Mouse (Mus musculus) heart, embryonic 16.5 days (tissue): ENCODE data around the gene Zbtb9. TPM values are rescaled to one million over a fixed set of nuclear protein-coding genes. Genes with fewer than 3 reads are reported as not detected.

ENCODE experiments used
- ATAC-seq: fragments of 200-750 bp; cut with Nextera tagmentation; replicated peaks from 2 replicates; pipeline ENCODE4 v1.8.0; 2017; ENCODE audit warnings: moderate number of reproducible peaks; ENCODE audit not compliant: insufficient read depth, low FRiP score; ENCODE audit errors: extremely low read depth
- H3K27ac ChIP-seq: fragments of 300-500 bp; sonication (generic); 2 replicates; pipeline ENCODE4 v1.5.1; 2014; ENCODE audit warnings: mild to moderate bottlenecking, low read length, control low read depth, moderate library complexity
- H3K27me3 ChIP-seq: fragments of 300-500 bp; sonication (generic); 2 replicates; pipeline ENCODE4 v1.6.1; 2014; ENCODE audit warnings: low read length, mixed read lengths; ENCODE audit not compliant: control insufficient read depth, insufficient read depth
- H3K36me3 ChIP-seq: fragments of 300-500 bp; sonication (generic); 2 replicates; pipeline ENCODE4 v1.6.1; 2014; ENCODE audit not compliant: control insufficient read depth, insufficient read depth
- H3K4me1 ChIP-seq: fragments of 300-500 bp; sonication (generic); 2 replicates; pipeline ENCODE4 v1.6.1; 2014; ENCODE audit warnings: low read length, mixed read lengths; ENCODE audit not compliant: control insufficient read depth, insufficient read depth
- H3K4me2 ChIP-seq: fragments of 300-500 bp; sonication (generic); 2 replicates; pipeline ENCODE4 v1.6.1; 2014; ENCODE audit warnings: low read depth, mild to moderate bottlenecking, control low read depth, low read length
- H3K4me3 ChIP-seq: fragments of 300-500 bp; sonication (generic); 2 replicates; pipeline ENCODE4 v1.5.1; 2014; ENCODE audit warnings: mild to moderate bottlenecking, control low read depth, low read length
- H3K9ac ChIP-seq: fragments of 300-500 bp; sonication (generic); 2 replicates; pipeline ENCODE4 v1.6.1; 2014; ENCODE audit warnings: low read length, control low read depth
- H3K9me3 ChIP-seq: fragments of 300-500 bp; sonication (generic); replicated peaks from 2 replicates; pipeline ENCODE4 v1.6.1; 2016; ENCODE audit warnings: low read length; ENCODE audit not compliant: control insufficient read depth
- WGBS: fragments of 180-500 bp; shearing (Covaris S2); extraction: QIAGEN DNeasy Blood & Tissue Kit; methylation state at CpG from one replicate; pipeline ENCODE4 v1.1.7; 2014; 5-methylcytosine and 5-hydroxymethylcytosine counted together
- polyA plus RNA-seq: library from polyadenylated mRNA; unstranded; fragments of >200 nt; fragmentation: Nextera tagmentation; extraction: Ambion mirVana; gene quantifications from 2 replicates; pipeline ENCODE4 v1.2.1, GENCODE M21; 2015

The Zbtb9 gene
- polyA plus RNA-seq, 1 experiment from 2014 or later = 12.0 TPM

GRCm38 (mm10) chr17:27011167-27011566 lies 38.2 kb downstream of the Zbtb9 start:
- H3K9me3 ChIP-seq = 0 out of 2 replicates have a peak, but pooled peaks cover 4% of the 10 kb centered on the region
- H3K4me2 ChIP-seq = no peak overlapping the region
- H3K4me1 ChIP-seq = peaks cover 5% of the 10 kb centered on the region
- H3K36me3 ChIP-seq = no peaks in the 10 kb centered on the region
- no peak for ATAC-seq
- no peak overlapping the region for H3K4me3 ChIP-seq
- no peak overlapping the region for H3K9ac ChIP-seq
- no peaks in the 10 kb centered on the region for H3K27me3 ChIP-seq
- no peak overlapping the region for H3K27ac ChIP-seq
- 85% methylated on average over 10 of the region's 10 CpGs for WGBS

GRCm38 (mm10) chr17:27011998-27012672 lies 39.2 kb downstream of the Zbtb9 start:
- H3K9ac ChIP-seq = no peak overlapping the region

GRCm38 (mm10) chr17:27012909-27013308 lies 39.9 kb downstream of the Zbtb9 start:
- Histone ChIP-seq H3K4me1 (peaks cover 5% of the 10 kb centered on the region), H3K9ac (no peak overlapping the region), H3K27ac (no peak overlapping the region), H3K4me3 (no peak overlapping the region), H3K27me3 (no peaks in the 10 kb centered on the region), H3K4me2 (no peak overlapping the region), H3K9me3 (no peaks in the 10 kb centered on the region), H3K36me3 (no peaks in the 10 kb centered on the region)
- 35% methylated on average over 6 of the region's 6 CpGs for WGBS
- ATAC-seq = no peak

More at GRCm38 (mm10) chr17:27011998-27012672, 39.2 kb downstream of the Zbtb9 start:
- ATAC-seq = no peak
- no peaks in the 10 kb centered on the region for H3K27me3 ChIP-seq
- H3K9me3 ChIP-seq = no peaks in the 10 kb centered on the region
- H3K36me3 ChIP-seq = no peaks in the 10 kb centered on the region
- no peak overlapping the region for H3K4me3 ChIP-seq
- no peak overlapping the region for H3K27ac ChIP-seq
- WGBS = 51% methylated on average over 14 of the region's 14 CpGs
- H3K4me2 ChIP-seq = peak overlapping the region; percentile 21
- H3K4me1 ChIP-seq = peaks cover 5% of the 10 kb centered on the region

- Histone ChIP-seq H3K27ac (peak overlapping the region; percentile 78), H3K4me3 (peak overlapping the region; percentile 67), H3K27me3 (no peaks in the 10 kb centered on the region), H3K9me3 (no peaks in the 10 kb centered on the region), H3K9ac (peak overlapping the region; percentile 70), H3K4me2 (peak overlapping the region; percentile 82), H3K4me1 (peaks cover 7% of the 10 kb centered on the region), H3K36me3 (peaks cover 25% of the 10 kb centered on the region)
- 8% methylated on average over 34 of the region's 34 CpGs for WGBS
- ATAC-seq = peak; percentile 81
These were observed 44.9 kb downstream of the Zbtb9 start for GRCm38 (mm10) chr17:27017564-27018499.

GRCm38 (mm10) chr17:27018555-27019196 lies 45.7 kb downstream of the Zbtb9 start:
- WGBS = 35% methylated on average over 12 of the region's 12 CpGs
- Histone ChIP-seq H3K9ac (peak overlapping the region; percentile 70), H3K27ac (peak overlapping the region; percentile 78), H3K4me1 (peaks cover 7% of the 10 kb centered on the region; the same call in 1 of the 2 replicates), H3K27me3 (no peaks in the 10 kb centered on the region), H3K4me3 (peak overlapping the region; percentile 67), H3K9me3 (no peaks in the 10 kb centered on the region), H3K36me3 (peaks cover 25% of the 10 kb centered on the region), H3K4me2 (peak overlapping the region; percentile 82)
- no peak for ATAC-seq

GRCm38 (mm10) chr17:27021076-27021475 lies 48.1 kb downstream of the Zbtb9 start:
- no peak overlapping the region for H3K4me2 ChIP-seq
- no peak overlapping the region for H3K9ac ChIP-seq
- H3K27me3 ChIP-seq = no peaks in the 10 kb centered on the region
- ATAC-seq = no peak
- H3K36me3 ChIP-seq = peaks cover 32% of the 10 kb centered on the region
- H3K4me3 ChIP-seq = no peak overlapping the region
- WGBS = 90% methylated on average over 14 of the region's 14 CpGs
- H3K27ac ChIP-seq = no peak overlapping the region
- H3K4me1 ChIP-seq = peaks cover 7% of the 10 kb centered on the region; the same call in 1 of the 2 replicates
- H3K9me3 ChIP-seq = no peaks in the 10 kb centered on the region

- H3K36me3 ChIP-seq = peaks cover 32% of the 10 kb centered on the region
- WGBS = 92% methylated on average over 9 of the region's 9 CpGs
These were observed 48.8 kb downstream of the Zbtb9 start for GRCm38 (mm10) chr17:27021736-27022135.

GRCm38 (mm10) chr17:27023342-27023741 lies 50.4 kb downstream of the Zbtb9 start:
- 78% methylated on average over 4 of the region's 4 CpGs for WGBS
- Histone ChIP-seq H3K27ac (no peak overlapping the region), H3K36me3 (peaks cover 32% of the 10 kb centered on the region), H3K4me2 (no peak overlapping the region), H3K4me3 (no peak overlapping the region), H3K27me3 (no peaks in the 10 kb centered on the region), H3K9me3 (no peaks in the 10 kb centered on the region), H3K9ac (no peak overlapping the region), H3K4me1 (peaks cover 15% of the 10 kb centered on the region)
- ATAC-seq = no peak

More at GRCm38 (mm10) chr17:27021736-27022135, 48.8 kb downstream of the Zbtb9 start:
- ATAC-seq = no peak
- H3K27me3 ChIP-seq = no peaks in the 10 kb centered on the region
- no peak overlapping the region for H3K4me3 ChIP-seq
- H3K9me3 ChIP-seq = no peaks in the 10 kb centered on the region
- no peak overlapping the region for H3K9ac ChIP-seq
- no peak overlapping the region for H3K27ac ChIP-seq
- H3K4me1 ChIP-seq = peaks cover 7% of the 10 kb centered on the region; the same call in 1 of the 2 replicates
- no peak overlapping the region for H3K4me2 ChIP-seq
